Mouse (Mus musculus) bone marrow macrophage, adult 2 months (primary cell): ENCODE data around the gene Iqsec1.

Experiments
- CTCF ChIP-seq: IDR thresholded peaks from 2 replicates; pipeline ENCODE4 v1.5.1; 2012; ENCODE audit warnings: low read depth, mild to moderate bottlenecking, low read length, moderate library complexity
- POLR2A ChIP-seq: IDR thresholded peaks from 2 replicates; pipeline ENCODE4 v1.6.1; 2012; ENCODE audit warnings: mild to moderate bottlenecking, low read depth, low read length, borderline replicate concordance

DNA sequence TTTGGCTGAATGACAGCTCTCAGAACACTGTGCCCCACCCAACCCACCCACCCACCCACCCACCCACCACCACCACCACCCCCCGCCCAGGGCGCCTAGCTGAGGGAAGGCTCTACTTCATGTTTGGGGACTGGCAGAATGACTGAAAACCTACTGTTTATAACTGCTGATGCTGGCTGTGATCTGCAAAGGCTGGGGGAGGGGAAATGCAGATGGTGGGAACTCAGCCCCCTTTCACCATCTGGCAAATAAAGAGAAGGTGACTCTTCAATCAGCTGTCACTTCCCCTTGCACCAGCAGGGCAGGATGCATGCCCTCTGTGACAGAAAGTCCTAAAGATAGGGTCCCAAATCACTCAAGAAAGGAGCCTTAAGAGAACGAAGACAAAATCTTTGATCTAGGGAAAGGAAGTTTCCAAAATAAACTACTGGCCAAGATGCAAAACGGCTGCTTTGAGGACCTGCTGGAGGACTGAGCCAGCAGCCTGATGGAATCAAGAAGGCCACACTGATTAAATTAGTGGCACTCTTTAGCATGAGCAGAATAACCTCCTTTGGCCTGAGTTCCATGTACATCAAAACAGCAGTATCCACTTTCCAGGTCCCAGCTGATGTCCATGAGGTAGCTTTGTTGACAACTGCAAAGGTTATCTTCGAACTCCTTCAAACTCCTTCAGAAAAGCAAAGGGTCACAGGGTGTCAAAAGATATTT is 67.8 kb downstream of the Iqsec1 start:
- TF ChIP-seq CTCF (no peak), POLR2A (no peak)
